Mouse (Mus musculus): Measurements from ENCODE around the gene Fstl3.

GRCm38 (mm10) chr10:79802331-79802971 lies 25.4 kb downstream of the Fstl3 start:
- TF ChIP-seq NANOG (IDR thresholded peaks at IDR 0.05; ENCODE audit: borderline replicate concordance, low read length) (no peak), CTCF (conservative IDR thresholded peaks at IDR 0.05; ENCODE audit: low read length) (no peak), POU5F1 (IDR thresholded peaks at IDR 0.05; ENCODE audit: borderline replicate concordance, low read length) (no peak)
